Mouse (Mus musculus) G1E (cell line): ENCODE data around the gene Kcnma1.

Experiments
- CTCF ChIP-seq: IDR thresholded peaks from 2 replicates; pipeline ENCODE4 v1.5.1; 2012; ENCODE audit warnings: low read depth, low read length, inconsistent platforms, mixed read lengths
- TAL1 ChIP-seq: conservative IDR thresholded peaks from 2 replicates; pipeline ENCODE4 v1.6.1; 2012; ENCODE audit warnings: low read depth, low read length, inconsistent platforms, mixed read lengths

- TF ChIP-seq TAL1: no peak
- no peak for TF ChIP-seq CTCF
Measured at GRCm38 (mm10) chr14:23666420-23666819, 347.9 kb downstream of the Kcnma1 start.
